Mouse (Mus musculus): ENCODE results near the gene Zdhhc21.

Gene Zdhhc21

DNA sequence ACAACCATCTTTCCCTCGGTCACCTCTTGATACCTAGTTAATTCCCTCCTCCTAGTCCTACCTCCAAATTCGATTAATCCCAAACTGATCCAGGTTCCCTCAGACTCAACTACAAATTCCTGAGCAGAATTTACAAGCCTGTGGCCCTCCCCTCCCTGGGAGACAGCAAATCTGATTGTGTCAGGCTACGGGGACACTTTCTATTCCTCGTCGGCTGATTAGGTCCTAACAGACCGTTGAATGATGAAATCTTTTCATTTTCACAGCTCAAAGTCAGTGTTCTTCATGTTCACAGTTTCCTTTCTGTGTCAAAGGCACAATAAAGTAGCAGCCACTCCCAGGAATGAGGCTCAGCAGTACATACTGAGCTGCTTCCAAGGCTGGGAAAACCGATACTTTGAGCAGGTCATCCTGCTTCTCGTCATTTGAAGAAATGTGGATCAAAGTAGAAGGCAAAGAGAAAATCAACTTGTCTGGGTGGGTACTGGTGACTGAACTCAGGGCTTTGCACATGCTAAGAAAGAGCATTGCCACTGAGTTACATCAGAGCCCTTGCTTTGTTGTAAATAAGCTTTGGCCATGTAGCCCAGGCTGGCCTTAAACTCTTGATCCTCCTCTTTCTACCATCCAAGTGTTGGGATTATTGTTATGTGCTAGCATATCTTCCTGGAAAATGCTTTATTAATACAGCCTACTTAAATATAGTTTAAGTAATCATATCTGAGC is 5.4 kb upstream of the Zdhhc21 start:
- no peak for DNase-seq (ENCODE audit: low spot score in 2 of 2)

DNA sequence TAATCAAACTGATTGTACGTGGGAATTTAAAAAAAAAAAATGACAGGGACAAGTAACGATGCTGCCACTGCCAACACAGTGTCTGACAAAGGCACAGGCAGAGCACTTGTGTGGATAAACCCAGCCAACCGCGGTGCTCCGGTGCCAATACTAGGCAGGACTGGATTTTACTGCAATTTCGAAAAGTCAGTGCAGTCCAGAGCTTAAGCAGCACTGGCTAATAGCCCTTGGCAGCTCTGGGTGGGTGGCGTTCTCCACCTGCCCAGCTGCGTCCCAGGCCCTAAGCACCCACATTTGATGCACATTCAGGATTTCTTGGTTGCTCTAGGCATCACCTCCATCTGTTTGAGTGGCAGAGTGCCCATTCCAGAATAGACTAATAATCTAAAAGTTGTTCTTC is 3.6 kb upstream of the Zdhhc21 start:
- no peak for DNase-seq (ENCODE audit: low spot score in 2 of 2)

DNA sequence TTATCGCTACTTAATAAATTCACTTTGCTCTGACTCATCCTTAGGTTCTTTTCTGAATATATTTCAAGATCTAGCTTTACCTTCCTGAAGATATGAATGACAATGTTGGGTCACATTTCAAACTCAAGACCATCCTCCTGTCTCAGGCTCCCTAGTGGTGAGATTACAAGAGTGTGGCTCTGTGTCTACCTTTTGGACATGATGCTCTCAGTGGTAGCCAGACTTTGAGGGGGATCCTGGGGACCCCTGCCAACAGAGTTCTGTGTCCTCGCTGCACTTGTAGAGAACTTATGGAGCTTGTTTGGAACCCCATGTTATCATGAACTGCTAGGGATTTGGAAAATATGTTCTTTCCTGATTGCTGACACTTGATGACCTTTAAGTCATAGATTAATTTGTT is 1.7 kb upstream of the Zdhhc21 start:
- no peak for DNase-seq (ENCODE audit: low spot score in 2 of 2)

DNA sequence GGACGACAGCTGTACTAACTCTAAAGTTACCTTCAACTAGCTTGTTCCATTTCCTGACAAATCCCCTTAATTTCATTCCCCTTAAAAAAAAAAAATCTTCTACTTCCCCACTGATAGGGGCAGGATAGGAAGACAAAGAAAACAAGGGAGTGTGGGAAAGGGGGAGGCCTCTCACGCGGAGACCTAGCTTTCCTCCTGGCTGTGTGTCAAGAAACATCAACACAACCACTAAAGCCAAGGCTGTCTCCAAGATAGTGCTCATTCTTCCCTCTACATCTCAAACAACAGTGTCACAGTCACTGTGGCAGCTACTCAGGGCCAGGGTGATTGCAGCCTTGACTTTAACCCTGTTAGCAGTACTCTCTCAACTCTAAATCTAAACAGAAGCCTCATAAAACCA is 808 bp upstream of the Zdhhc21 start:
- no peak for DNase-seq (ENCODE audit: low spot score in 2 of 2)

DNA sequence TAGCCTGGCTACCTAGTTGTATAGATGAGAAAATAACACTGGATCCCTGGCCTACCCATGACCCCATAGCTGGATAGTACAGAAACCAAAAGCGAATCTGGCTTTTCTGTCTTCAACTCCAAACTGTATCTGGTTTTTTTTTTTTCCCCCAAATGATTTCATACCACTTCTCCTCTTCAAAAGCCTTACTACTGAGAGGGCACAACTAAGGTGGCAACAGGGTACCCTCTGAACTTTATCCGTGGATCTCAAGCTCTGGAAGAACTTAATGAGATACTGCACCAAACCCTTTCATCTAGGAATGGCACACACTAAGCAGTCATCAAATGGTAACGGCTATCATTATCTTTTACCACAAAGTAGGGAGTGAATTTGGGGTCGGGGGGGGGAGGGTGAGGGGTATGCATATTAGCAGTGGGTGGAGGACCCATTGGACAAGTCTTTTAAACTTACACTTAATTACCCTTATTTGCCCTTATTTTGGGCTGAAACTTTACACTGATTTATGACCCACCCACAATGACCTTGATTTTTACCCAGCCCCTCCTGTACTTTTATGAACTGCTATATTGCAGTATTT is 1.2 kb downstream of the Zdhhc21 start:
- no peak for DNase-seq (ENCODE audit: low spot score in 2 of 2)

DNA sequence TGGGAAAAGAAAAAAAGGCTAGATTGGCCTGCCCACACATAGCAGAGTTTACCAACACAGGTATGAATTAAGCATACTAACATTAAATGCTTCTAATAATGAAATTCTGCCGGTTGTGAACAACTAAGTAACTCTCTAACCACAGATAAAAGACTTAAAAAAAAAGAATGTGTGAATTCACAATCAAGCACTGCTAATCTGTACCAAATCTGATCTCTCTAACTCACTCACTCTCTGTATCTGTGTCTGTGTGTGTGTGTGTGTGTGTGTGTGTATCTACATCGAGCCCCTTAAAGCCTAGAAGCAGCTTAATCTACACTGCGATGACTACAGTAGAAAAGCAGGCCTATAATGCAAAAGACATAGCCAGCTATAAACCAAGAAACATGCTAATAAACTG is 2.8 kb downstream of the Zdhhc21 start:
- DNase-seq (ENCODE audit: low spot score in 2 of 2) = no peak

DNA sequence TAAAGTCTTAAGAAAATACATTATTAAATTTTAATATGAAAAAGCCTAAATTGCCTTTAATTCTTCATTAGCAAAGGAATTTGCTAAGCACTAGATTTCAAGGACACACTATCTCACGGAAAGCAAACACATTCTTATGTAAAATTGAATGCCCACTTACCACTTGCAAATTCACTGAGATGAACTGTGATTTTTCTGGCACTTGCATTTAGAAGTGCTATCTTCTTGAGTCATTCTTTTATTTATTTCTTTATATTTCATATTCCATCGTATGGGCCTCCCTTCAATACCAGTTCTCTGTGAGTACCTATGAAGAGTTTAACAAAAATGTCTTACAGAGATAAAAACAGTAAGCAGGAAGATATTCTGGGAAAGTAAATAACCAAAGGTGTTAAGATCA is 5.9 kb downstream of the Zdhhc21 start:
- DNase-seq (ENCODE audit: low spot score in 2 of 2) = no peak

DNA sequence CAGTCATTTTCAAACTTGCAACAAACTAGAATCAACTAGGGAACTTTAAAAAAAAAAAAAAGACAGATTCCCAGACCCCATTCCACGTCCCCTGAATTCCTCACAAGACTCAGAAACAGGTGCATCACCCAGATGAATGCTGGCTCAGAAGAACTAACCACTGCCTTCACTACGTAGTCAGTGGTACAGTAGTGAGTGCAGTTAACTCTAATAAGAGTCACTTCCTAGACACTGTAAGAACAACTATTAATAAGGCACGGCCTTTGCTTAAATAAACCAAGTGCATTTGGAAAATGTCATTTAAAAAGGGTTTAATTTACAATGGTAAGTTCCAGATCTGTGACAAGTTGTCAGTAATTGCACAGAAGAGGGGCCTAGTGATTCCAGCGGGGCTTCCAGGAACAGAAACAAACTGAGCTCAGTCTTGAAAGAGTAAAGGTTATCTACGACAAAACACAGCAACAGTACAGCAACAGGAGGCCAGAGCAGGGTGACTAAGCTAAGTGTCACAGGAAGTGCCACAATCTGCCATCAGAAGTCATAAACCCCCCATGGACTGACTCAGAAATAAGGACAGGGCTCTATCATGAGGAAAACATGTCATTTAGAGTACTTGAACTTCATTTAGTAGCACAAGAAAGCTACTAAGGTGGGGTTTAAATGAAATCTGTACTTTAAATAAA is 11.1 kb downstream of the Zdhhc21 start:
- DNase-seq (ENCODE audit: low spot score in 2 of 2) = no peak

DNA sequence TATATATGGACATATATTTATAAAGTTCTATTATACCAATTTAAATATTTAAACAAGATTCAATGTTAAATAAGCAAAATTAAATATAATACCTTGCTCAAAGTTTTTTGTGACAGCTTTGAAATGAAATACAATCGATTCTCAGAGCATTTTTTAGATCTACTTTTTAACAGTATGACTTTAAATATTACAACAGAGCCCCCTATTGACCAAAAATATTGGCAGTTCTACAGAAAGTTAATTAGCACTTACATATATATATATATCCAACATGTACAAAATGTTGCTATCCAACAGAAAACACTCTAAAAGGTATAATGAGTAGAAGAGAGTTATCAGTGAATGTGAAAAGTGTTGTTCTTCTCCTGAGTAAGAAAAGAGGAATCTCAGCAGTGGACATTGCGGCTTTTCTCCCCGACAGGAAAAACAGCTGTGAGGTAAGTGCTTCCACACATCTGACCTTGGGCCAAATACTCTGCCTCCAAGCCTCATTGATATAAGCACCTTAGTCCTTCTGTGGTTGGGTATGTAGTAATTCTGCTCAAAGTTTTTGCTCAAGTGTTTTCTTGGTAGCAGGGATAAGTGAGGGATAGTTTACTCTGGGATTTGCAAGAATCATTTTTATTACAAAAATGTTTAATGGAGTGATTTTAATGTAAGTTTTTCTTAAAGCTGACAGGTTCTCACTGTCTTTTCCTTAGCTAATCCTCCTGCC is 22.1 kb downstream of the Zdhhc21 start:
- no peak for DNase-seq (ENCODE audit: low spot score in 2 of 2)

DNA sequence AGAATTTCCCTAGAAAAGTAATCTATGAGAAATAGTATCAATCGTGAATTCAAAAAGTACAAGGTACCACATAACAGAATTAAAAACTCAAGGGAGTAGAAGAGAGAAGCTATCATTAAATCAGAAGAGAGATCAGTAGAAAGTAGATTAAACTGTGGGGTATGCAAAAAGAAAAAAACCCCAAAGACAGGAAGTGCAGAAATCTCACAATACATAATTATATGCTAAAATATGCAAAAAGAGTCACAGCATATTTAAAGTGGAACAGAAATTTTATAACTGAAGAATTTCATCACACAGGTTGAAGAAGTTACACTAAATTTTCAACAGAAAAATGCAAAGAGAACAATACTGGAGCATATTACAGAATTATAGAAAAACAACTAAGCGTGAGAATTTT is 28.6 kb downstream of the Zdhhc21 start:
- no peak for DNase-seq (ENCODE audit: low spot score in 2 of 2)

DNA sequence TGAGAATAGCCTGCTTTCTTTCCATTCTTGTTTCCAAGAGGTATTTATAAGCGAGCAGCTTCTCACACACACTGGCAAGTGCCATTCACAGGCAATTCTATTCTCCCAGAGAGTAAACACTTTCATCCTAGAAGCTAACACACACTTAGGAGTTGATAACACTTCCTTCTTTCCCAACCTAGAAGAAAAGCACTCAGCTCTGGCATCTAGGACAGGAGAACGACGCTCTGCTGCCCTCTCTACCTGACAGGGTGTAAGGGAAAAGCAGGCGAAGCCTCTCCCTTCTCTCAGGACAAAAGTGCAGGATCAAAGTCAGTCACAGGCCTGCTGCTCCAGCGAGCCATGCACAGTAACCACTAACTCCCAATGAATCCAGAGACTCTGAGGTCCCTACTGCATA is 30.3 kb downstream of the Zdhhc21 start:
- DNase-seq (ENCODE audit: low spot score in 2 of 2) = no peak

DNA sequence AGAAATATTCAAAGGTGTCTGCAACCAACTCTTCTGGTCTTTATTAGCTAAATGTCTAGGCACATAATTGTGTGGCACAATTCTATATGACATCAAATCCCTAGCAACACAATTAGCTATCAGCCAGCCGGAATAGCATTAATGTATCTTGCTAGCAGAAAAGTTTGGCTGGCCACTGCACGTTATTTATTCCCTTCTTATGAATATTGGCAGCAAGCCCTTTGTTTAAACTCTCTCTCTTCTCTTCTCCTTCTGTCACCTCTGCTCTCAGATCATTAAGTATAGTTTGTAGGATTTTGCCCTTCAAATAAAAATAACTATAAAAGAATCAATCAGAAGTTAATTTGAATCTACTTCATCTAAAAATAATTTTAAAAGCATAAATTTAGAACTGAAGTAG is 32.8 kb downstream of the Zdhhc21 start:
- no peak for DNase-seq (ENCODE audit: low spot score in 2 of 2)

DNA sequence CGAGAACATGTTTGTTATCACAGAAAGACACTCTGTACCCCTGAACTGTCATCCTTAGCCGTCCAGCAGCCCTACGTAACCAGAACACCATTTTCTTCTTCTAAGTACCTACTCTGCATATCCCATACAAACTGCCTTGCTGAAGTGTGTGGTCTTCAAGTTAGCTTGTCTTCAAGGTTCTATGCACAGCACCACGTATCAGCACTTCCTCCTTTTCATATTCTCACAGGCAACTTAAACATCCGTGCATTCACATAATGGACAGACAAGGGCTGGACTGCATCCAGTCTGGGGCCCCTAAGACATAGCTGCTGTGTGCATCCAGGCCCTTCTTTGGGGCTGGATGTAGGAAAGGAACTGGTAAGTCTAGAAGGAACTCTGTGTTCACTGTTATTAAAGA is 41.9 kb downstream of the Zdhhc21 start:
- no peak for DNase-seq (ENCODE audit: low spot score in 2 of 2)

DNA sequence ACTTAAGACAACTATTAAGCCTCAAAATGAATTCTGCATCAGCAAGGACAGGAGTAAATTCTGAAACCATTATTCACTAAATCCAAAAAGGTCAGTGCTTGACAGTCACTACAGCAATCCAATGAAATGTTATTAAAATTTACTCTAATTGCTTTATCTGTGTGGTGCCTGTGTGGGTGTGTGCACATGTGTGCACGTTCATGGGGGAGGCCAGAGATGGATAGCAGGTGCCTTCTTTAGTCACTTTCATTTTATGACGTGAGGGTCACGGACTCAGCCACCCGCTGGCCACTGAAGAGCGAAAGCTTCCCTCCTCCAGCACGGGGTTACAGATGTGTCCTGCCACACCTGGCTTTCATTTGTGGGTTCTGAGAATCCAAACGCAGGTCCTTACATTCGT is 43.4 kb downstream of the Zdhhc21 start:
- DNase-seq (ENCODE audit: low spot score in 2 of 2) = no peak

DNA sequence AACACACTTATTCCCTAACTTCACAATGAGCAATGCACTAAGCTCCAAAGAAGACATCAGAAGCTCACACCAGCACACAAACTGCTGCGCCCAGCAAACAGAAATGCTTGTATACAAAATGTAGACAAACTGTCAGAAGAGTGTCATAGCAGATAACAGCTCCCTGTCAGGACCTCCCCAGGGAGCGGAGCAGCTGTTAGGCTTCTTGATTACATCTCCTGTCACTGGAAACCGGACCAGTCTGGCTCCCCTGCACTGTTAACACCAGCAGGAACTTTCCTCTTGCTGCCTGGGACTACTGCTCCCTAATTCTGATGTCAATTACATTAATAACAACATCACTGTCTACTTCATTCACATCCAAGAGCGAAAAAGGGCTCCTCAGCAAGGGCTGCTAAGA is 44.5 kb downstream of the Zdhhc21 start:
- DNase-seq (ENCODE audit: low spot score in 2 of 2) = no peak

DNA sequence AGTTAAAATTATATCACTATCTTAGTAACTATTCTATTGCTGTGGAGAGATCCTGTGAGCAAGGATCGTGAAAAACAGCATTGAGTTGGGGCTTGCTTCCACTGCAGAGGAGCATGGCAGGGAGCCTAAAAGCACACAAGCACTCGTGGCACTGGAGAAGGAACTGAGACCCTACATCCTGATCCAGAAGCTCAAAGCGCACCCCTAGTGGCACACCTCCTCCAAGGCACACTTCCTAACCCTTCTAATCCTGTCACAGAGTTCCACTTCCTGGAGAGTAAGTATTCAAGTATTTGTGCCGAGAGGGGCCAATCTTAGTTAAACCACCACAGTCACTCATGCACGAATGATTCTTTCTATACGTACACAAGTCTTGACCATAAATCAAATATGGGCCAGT is 46.4 kb downstream of the Zdhhc21 start:
- DNase-seq (ENCODE audit: low spot score in 2 of 2) = no peak

DNA sequence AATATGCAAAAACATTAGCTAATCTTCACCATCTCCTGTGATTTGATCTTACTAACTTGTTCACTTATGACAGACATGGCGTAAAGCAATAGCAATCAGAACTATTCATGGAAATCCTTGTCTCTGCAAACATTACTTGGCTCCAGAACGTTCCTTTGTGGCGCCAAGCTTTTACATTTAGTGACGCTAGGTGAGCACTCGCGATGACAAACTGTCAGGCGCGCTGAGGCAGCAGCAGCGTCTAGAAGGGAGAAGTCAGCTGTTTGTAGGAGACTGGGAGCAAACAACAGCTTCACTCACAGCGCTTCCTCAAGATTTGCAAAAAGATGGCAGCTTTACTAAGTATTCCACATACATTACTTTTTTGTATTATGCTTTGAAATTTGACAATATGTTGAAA is 51.9 kb downstream of the Zdhhc21 start:
- no peak for DNase-seq (ENCODE audit: low spot score in 2 of 2)

DNA sequence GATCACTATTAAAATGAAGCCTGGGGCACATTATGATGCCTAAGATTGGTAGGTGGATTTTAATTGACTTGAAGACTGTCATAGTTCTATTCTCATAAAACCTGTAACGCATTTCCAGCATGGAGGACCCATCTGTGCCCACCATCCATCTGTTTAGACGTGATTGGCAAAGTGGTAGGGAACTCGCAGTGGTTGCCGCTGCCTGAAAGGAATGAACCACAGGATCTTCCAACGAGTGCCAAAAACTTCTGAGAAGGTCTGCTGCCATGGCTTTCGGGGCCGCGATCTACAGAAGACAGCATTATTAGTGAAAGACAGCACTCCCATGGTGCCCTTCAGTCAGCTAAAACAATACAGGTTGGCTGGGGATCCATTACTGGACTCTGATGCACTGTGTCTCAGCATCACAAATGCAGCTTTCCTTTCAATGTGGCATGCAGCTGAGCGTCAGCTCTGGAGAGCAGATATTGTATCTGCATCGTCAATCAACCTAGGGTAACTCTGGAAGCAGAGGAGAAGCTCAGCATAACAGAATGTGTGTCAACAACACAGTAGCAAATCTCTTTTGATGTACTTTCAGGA is 53.5 kb downstream of the Zdhhc21 start:
- DNase-seq (ENCODE audit: low spot score in 2 of 2) = peak in 1 of 2 experiments; percentile 26

DNA sequence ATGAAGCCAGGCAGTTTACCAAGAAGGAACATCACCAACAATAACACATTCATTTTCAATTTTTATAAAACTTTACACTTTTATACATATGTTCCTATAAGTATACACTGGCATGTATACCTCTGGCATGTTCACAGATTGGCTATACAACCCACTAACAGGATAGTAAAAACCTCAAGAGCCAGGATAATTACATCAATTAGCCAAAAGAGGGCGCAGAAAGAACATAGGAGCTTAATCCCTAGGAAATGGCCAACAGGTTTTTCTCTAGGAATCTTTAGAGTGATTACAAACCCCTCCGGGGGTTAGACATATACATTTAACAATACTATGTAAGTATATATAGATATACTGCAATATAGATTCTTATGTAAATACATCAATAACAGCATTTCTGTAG is 55.7 kb downstream of the Zdhhc21 start:
- no peak for DNase-seq (ENCODE audit: low spot score in 2 of 2)

DNA sequence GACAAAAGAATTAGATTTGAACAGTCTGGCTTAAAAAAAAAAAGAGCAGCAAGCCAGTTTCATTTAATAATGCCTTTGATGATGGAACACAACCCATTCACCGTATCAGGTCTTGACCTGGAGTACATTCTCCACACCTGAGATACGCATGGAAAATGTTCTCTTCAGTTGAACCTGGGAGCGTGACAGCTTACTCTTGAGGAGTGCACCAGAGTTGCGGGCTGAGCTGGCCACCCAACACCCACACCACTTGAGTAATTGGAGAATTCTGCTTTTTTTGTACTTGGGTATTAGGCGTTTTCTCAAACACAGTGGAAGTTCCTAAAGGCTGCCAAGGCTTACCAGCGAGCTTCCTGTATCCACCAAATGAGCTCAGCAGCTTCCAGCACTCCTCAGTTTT is 66.2 kb downstream of the Zdhhc21 start:
- DNase-seq (ENCODE audit: low spot score in 2 of 2) = no peak

DNA sequence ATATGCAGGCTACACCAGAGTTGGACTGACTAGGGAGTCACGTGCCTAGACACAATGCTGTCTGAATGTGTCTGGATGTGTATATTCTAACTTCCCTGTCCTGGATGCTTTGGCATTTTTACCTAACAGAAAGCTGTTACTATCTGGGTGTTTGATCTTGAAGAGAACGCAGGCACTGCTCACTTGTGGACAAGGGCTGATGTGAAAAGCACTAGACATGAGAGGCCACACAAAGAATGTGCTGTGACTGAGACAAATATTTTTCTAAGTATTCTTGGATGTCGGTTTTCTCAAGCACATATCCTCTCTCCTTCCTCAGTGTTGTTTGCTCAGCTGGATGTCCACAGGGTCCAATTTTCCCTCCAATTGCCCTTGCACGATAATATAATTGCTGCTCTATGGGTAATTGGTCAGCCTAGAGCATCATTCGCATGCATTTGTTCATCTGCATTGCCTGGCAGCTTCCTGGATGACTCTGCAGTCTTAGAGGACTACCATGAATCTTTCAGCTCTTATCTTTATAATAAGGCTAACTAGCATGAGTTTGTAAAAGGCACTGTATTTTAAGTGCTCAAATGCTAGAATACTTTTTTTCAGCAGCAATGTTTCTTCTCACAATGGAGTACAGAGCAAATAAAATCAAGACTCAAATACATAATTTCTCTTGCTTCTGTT is 66.7 kb downstream of the Zdhhc21 start:
- no peak for DNase-seq (ENCODE audit: low spot score in 2 of 2)
